Mouse (Mus musculus): ENCODE results near the gene Fam240b. TPM values are rescaled to one million over a fixed set of nuclear protein-coding genes. Genes with fewer than 3 reads are reported as not detected.

Gene Fam240b
- total RNA-seq (2014; rRNA removed): not detected in 2 replicates
- not detected in 2 replicates for polyA plus RNA-seq (2012; rRNA removed)

DNA sequence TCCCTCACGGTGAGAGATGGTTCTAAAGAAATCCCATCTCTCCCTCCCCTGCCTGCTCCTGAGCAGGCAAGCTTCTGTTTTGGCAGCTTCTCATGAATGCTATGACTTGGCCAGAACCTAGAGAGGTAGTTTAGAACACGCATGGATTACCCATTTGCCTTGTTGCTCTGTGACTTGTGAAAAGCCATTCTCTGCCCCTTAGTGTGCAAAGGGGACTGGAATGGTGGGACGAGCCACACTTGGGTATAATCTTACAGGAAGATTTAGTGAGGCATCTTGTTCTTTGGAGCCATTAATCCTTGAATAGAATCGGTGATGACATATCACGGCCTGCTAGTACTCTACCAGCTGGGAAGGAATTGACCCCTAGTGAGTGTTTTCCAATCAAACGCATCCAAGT is at the start of gene Fam240b:
Gene Fam240b, minus strand, starts transcription at position 101 of the 400 bp plus-strand sequence.
- TF ChIP-seq CTCF (IDR thresholded peaks at IDR 0.05; ENCODE audit: low read depth, low read length) (no peak), POLR2A (IDR thresholded peaks at IDR 0.05; ENCODE audit: extremely low read depth, insufficient read depth, low read length) (no peak)
- Histone ChIP-seq H3K27ac (replicated peaks; ENCODE audit: insufficient read depth, low read depth, low read length) (no peak within 1 kb of the TSS), H3K4me3 (ENCODE audit: insufficient read depth, low read depth, low read length) (no peak within 1 kb of the TSS), H3K79me2 (ENCODE audit: control insufficient read depth, insufficient read depth, low read length) (no peaks in the 10 kb centered on the region), H3K4me1 (ENCODE audit: control insufficient read depth, insufficient read depth, low read length) (no peaks in the 10 kb centered on the region), H3K36me3 (ENCODE audit: control insufficient read depth, insufficient read depth, low read length) (no peaks in the 10 kb centered on the region), H3K9ac (ENCODE audit: low read depth, low read length) (no peak within 1 kb of the TSS), H3K27me3 (ENCODE audit: control insufficient read depth, insufficient read depth, low read length) (no peaks in the 10 kb centered on the region)
- 85% methylated on average over 6 of the region's 6 CpGs for WGBS
- no peak for DNase-seq (ENCODE audit: extremely low read depth, low read depth, low spot score)

DNA sequence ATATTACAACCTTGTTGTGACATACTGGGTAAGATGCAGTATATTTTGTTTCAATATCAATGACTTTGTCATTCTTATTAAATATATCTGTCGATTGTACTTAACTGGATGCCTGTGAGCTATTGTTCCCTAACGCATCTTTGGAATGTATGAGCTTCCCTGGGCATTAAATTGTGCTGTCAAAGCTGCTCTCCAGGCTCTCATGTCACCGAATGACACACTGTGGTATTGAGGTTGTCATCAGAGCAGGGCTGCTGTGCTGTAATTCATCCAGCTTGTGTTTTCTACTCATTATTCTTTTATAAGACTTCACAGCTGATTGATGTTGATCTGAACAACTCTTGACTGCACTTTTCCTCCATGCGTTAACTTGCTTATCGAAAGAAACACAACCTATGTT is 32.5 kb upstream of the Fam240b start:
- Histone ChIP-seq H3K9ac (ENCODE audit: low read depth, low read length) (no peak overlapping the region), H3K4me3 (ENCODE audit: insufficient read depth, low read depth, low read length) (no peak overlapping the region), H3K79me2 (ENCODE audit: control insufficient read depth, insufficient read depth, low read length) (no peaks in the 10 kb centered on the region), H3K36me3 (ENCODE audit: control insufficient read depth, insufficient read depth, low read length) (no peaks in the 10 kb centered on the region), H3K27ac (replicated peaks; ENCODE audit: insufficient read depth, low read depth, low read length) (no peak overlapping the region), H3K4me1 (ENCODE audit: control insufficient read depth, insufficient read depth, low read length) (no peaks in the 10 kb centered on the region), H3K27me3 (ENCODE audit: control insufficient read depth, insufficient read depth, low read length) (no peaks in the 10 kb centered on the region)
- 85% methylated on average over 5 of the region's 5 CpGs for WGBS
- TF ChIP-seq CTCF (IDR thresholded peaks at IDR 0.05; ENCODE audit: low read depth, low read length) (no peak), POLR2A (IDR thresholded peaks at IDR 0.05; ENCODE audit: extremely low read depth, insufficient read depth, low read length) (no peak)
- no peak for DNase-seq (ENCODE audit: extremely low read depth, low read depth, low spot score)

DNA sequence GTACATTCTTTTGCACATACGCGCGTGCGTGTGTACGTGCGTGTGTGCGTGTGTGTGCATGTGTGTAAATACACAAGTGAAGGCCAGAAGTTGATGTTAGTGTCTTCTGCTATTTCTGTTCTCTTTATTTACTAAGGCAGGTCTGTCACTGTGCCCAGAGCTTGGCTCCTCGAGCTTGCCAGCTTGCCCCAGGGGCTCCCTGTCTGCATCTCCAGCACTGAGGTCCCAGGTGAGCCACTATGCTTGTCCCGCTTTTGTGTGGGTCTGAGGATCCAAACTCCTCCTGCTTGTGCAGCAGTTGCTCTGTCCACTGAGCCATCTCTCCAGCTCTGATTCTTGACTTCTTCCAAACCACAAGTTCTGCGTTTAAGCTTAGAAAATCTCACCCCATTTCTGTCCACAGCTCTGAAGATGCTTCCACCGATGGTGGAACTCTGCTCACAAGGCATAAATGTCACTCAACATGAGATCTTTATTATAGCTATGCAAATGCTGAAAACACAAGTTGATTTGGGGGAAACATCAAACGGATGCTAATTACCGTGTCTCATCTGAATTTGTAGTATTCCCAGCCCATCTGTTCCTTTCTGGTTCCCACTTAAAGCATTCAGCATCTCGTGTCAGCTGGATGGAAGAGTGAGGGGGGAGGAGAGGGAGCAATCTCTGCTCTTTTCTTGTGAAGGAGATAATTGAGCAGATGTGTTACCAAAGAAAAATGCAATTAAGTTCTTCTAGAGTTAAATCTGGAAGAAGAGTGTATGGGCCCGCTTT is 29.1 kb upstream of the Fam240b start:
- no peaks in the 10 kb centered on the region for H3K4me1 ChIP-seq (ENCODE audit: control insufficient read depth, insufficient read depth, low read length)
- H3K36me3 ChIP-seq (ENCODE audit: control insufficient read depth, insufficient read depth, low read length): no peaks in the 10 kb centered on the region
- TF ChIP-seq CTCF (IDR thresholded peaks at IDR 0.05; ENCODE audit: low read depth, low read length): no peak
- TF ChIP-seq POLR2A (IDR thresholded peaks at IDR 0.05; ENCODE audit: extremely low read depth, insufficient read depth, low read length): no peak
- no peaks in the 10 kb centered on the region for H3K79me2 ChIP-seq (ENCODE audit: control insufficient read depth, insufficient read depth, low read length)
- H3K27ac ChIP-seq (replicated peaks; ENCODE audit: insufficient read depth, low read depth, low read length): no peak overlapping the region
- no peak for DNase-seq (ENCODE audit: extremely low read depth, low read depth, low spot score)
- WGBS: 85% methylated on average over 15 of the region's 15 CpGs
- no peaks in the 10 kb centered on the region for H3K27me3 ChIP-seq (ENCODE audit: control insufficient read depth, insufficient read depth, low read length)
- no peak overlapping the region for H3K4me3 ChIP-seq (ENCODE audit: insufficient read depth, low read depth, low read length)
- H3K9ac ChIP-seq (ENCODE audit: low read depth, low read length): no peak overlapping the region

DNA sequence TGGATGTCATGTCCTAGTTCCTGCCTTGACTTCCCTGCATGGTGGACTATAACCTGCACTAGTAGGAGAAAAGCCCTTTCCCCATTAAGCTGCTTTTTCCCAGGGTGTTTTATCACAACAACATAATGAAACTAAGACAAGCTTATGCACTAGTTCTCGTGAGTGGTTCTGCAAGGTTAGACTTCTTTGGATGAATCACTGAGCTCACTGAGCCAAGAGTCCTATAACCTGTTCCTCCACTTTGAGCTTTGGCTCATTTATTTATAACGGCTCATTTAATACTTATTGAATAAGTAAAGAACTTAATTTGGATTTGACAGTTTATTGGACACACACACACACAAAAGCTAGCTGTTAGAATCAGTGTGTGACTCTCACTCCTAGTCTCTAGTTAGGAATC is 16.7 kb upstream of the Fam240b start:
- TF ChIP-seq CTCF (IDR thresholded peaks at IDR 0.05; ENCODE audit: low read depth, low read length): no peak
- 82% methylated on average over 2 of the region's 2 CpGs for WGBS

DNA sequence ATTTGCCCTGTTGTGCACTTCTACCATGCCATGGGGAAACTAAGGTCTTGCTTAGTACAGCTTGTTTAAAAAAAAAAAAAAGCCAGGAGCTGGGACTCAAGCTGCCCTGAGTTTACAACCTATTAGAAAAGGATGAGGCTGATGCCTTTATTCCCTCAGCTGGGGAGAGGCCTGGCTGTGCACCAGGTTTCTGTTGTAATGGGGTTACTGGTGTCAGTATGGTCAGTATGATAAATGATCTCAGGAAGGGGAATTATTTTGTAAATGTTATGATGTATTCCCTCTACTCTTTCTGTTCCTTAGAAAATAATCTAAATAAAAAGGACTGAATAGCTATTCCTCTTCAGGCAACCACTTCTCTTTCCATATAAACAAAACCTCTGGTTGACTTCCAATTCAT is 14.0 kb upstream of the Fam240b start:
- Histone ChIP-seq H3K27ac (replicated peaks; ENCODE audit: insufficient read depth, low read depth, low read length) (no peak overlapping the region), H3K79me2 (ENCODE audit: control insufficient read depth, insufficient read depth, low read length) (no peaks in the 10 kb centered on the region), H3K4me3 (ENCODE audit: insufficient read depth, low read depth, low read length) (no peak overlapping the region), H3K9ac (ENCODE audit: low read depth, low read length) (no peak overlapping the region), H3K36me3 (ENCODE audit: control insufficient read depth, insufficient read depth, low read length) (no peaks in the 10 kb centered on the region), H3K27me3 (ENCODE audit: control insufficient read depth, insufficient read depth, low read length) (no peaks in the 10 kb centered on the region), H3K4me1 (ENCODE audit: control insufficient read depth, insufficient read depth, low read length) (no peaks in the 10 kb centered on the region)
- no peak for DNase-seq (ENCODE audit: extremely low read depth, low read depth, low spot score)
- TF ChIP-seq CTCF (IDR thresholded peaks at IDR 0.05; ENCODE audit: low read depth, low read length) (no peak), POLR2A (IDR thresholded peaks at IDR 0.05; ENCODE audit: extremely low read depth, insufficient read depth, low read length) (no peak)

More for the DNA sequence above, 16.7 kb upstream of the Fam240b start:
- H3K36me3 ChIP-seq (ENCODE audit: control insufficient read depth, insufficient read depth, low read length): no peaks in the 10 kb centered on the region
- no peak overlapping the region for H3K9ac ChIP-seq (ENCODE audit: low read depth, low read length)
- H3K27ac ChIP-seq (replicated peaks; ENCODE audit: insufficient read depth, low read depth, low read length): no peak overlapping the region
- H3K79me2 ChIP-seq (ENCODE audit: control insufficient read depth, insufficient read depth, low read length): no peaks in the 10 kb centered on the region
- H3K4me3 ChIP-seq (ENCODE audit: insufficient read depth, low read depth, low read length): no peak overlapping the region
- no peak for DNase-seq (ENCODE audit: extremely low read depth, low read depth, low spot score)
- no peaks in the 10 kb centered on the region for H3K27me3 ChIP-seq (ENCODE audit: control insufficient read depth, insufficient read depth, low read length)
- H3K4me1 ChIP-seq (ENCODE audit: control insufficient read depth, insufficient read depth, low read length): no peaks in the 10 kb centered on the region

DNA sequence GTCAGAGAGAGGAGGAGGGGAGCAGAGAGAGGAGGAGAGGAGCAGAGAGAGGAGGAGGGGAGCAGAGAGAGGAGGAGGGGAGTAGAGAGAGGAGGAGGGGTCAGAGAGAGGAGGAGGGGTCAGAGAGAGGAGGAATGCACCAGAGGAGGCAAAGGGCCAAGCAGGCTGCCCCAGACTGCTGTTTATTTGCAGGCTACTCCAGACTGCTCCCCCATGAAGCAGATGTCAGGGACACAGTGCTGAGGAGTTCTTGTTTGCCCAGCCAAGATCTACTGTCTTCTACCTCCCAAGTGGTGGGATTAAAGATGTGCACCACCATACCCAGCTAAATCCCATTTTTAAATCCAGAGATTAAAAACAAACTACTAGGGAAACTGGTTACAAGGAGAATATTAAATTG is 9.8 kb upstream of the Fam240b start:
- no peak for TF ChIP-seq POLR2A (IDR thresholded peaks at IDR 0.05; ENCODE audit: extremely low read depth, insufficient read depth, low read length)
- no peak for TF ChIP-seq CTCF (IDR thresholded peaks at IDR 0.05; ENCODE audit: low read depth, low read length)
- Histone ChIP-seq H3K27ac (replicated peaks; ENCODE audit: insufficient read depth, low read depth, low read length) (no peak overlapping the region), H3K27me3 (ENCODE audit: control insufficient read depth, insufficient read depth, low read length) (no peaks in the 10 kb centered on the region), H3K9ac (ENCODE audit: low read depth, low read length) (no peak overlapping the region), H3K36me3 (ENCODE audit: control insufficient read depth, insufficient read depth, low read length) (no peaks in the 10 kb centered on the region), H3K79me2 (ENCODE audit: control insufficient read depth, insufficient read depth, low read length) (no peaks in the 10 kb centered on the region), H3K4me3 (ENCODE audit: insufficient read depth, low read depth, low read length) (no peak overlapping the region), H3K4me1 (ENCODE audit: control insufficient read depth, insufficient read depth, low read length) (no peaks in the 10 kb centered on the region)
- peak; percentile 7 for DNase-seq (ENCODE audit: extremely low read depth, low read depth, low spot score)
